Mouse (Mus musculus): ENCODE data around the gene Cdc14a.

- TF ChIP-seq POLR2A (IDR thresholded peaks at IDR 0.05; ENCODE audit: control insufficient read depth, extremely low read depth, insufficient read depth, low read length, poor library complexity) = no peak
- no peak for TF ChIP-seq CTCF (IDR thresholded peaks at IDR 0.05; ENCODE audit: borderline replicate concordance, control insufficient read depth, extremely low read depth, insufficient read depth, low read length, poor library complexity)
These were observed 39.5 kb downstream of the Cdc14a start for GRCm38 (mm10) chr3:116384319-116384718.

Data from thymus, adult 2 months (tissue).